Mouse (Mus musculus) urinary bladder, postnatal 36 days (tissue): Measurements from ENCODE around the gene Laptm4a.
"Not testable (repeated sequence)": the region's sequence is repeated elsewhere in the genome, so short reads cannot be mapped to it uniquely, and the experiment has no call there.

Source experiments
- DNase-seq, 2 experiments: peaks; one replicate each; pipeline ENCODE4 v3.0.0; 2022; ENCODE audit warnings: low spot score in 2 of 2, mixed read lengths in 1 of 2

The Laptm4a gene

GRCm38 (mm10) chr12:8902479-8902878 lies 19.0 kb upstream of the Laptm4a start:
- no peak for DNase-seq

- DNase-seq, result peak in 1 of 2 experiments; percentile 47
These were observed 8.4 kb upstream of the Laptm4a start for GRCm38 (mm10) chr12:8912860-8913685.

GRCm38 (mm10) chr12:8913701-8914340 lies 7.6 kb upstream of the Laptm4a start:
- DNase-seq, result no peak

DNA sequence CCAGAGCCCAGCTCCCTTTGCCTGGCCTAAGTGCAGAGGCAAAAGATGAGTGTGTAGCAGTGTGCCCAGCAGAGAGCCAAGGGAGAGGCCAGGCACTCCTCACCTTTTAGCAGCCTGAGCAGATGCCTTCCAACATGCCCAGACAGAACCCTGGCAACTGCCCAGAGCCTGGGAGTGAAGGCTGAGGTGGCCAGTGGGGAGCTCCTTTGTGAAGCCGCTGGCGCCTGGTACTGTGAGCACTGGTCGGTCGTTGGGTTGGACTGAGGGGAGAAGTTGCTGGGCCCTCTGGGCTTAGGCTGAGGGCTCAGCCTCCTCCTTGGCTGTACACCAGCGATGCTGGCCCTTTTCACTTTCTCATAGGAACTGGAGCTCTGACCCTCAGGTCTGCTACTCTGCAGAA lies 5.1 kb upstream of the Laptm4a start:
- peak; percentile 85 to 87 for DNase-seq

- no peak for DNase-seq
These were observed 2.2 kb upstream of the Laptm4a start for GRCm38 (mm10) chr12:8919231-8919630.

- DNase-seq, result no peak
These were observed 469 bp upstream of the Laptm4a start for GRCm38 (mm10) chr12:8920996-8921393.

DNA sequence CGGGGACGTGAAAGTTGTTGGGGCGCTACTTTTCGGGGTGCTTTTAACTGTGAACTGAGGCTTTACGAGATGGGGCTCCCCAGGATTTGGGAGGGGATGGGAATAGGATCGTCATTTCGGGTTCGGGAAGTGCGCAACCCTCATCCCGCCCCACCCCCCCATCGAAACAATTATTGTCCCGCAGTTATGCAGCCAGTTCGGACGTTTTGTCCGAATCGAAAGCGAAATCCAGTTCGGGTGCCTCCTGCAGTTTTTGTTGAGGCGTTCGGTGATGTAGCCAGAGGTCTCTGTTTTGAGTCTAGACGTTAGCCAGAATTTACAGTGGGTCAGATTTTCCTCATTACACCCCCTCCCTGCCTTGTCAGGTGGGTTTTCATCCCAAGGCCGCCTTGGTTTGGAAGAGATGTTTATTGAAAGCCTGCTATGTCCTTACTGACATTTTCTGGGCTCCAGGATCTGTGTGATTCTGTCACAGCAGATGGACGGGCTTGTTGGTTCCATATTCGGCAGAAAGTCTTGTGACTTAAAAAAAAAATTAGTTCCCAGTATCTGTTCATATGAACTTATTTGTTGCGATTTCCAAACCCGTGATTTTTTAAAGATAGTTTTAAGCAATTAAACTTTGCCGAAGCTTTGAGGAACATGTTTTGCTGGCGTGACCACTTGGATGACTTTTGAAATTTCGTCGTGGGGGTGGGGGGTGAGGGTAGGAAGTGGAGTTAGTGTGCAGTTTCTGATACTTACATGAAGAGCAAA lies 1.1 kb downstream of the Laptm4a start:
- peak in 1 of 2 experiments; percentile 44 for DNase-seq

DNA sequence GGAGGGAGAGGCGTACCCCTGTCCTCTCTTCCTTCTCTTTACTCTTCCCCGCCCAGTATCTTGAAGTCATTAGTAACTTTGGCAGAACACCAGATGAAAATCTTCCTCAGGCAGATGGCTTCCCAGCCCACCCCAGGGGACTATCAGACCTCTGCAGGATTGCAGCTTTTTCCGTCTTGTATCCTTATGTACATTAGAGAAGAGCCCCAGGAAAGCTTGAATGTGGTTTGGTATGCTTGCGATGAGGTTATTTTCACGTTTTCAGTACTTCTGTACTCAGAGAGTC lies 1.6 kb downstream of the Laptm4a start:
- no peak for DNase-seq

- no peak for DNase-seq
These were observed 2.1 kb downstream of the Laptm4a start for GRCm38 (mm10) chr12:8923603-8924002.

DNA sequence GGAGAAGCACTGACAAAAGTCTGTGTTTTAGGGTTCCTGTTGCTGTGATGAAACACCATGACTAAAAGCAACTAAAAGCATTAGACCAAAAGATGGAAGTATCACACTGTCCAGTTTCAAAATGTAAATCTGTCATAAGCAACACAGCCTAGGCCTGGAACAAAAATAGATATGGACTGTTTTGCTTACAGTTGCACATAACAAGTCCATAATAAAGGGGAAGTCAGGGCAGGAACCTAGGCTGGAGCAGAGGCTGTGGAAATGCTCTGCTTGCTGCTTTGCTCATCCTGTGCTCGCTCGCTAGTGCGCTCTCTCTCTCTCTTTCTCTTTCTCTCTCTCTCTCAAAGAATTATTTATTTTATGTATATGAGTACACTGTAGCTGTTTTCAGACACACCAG lies 6.2 kb downstream of the Laptm4a start:
- no peak for DNase-seq

DNA sequence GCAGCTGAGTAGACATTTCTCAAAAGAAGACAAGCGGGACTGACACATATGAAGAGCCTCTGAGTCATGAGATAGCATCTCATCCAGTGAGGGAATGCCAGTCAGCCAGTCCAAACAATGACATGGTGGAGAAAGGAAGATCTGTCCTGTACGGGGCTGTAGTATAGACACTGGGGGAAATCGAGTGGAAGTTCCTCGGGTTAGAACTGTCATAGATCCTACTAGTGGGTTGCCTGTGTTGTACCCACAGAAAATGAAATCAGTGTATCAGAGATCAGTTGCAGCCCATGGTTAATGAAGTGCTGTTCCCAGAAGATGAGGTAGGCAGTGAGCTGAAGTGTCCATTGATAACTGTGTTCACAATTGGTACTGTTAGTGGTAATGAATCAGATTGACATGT lies 7.3 kb downstream of the Laptm4a start:
- no peak for DNase-seq

DNA sequence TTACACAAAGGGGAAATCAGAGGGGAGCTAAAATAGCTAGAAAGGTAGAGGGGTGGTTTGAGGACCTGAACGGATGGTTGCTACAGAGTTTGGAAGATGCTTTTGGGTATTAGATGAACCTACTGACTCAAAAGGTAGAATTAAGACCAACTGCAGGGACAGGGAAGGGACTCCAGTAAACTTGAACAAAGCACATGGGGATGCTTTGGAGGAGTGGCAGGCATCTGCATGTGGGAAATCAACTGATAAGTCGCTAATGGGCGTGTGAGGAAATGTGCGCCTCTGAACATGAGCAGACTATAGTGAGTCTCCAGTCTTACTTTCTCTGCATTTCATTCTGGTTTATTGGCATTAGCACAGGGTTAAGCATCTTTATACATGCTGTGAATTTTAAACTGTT lies 9.6 kb downstream of the Laptm4a start:
- DNase-seq, result no peak

DNA sequence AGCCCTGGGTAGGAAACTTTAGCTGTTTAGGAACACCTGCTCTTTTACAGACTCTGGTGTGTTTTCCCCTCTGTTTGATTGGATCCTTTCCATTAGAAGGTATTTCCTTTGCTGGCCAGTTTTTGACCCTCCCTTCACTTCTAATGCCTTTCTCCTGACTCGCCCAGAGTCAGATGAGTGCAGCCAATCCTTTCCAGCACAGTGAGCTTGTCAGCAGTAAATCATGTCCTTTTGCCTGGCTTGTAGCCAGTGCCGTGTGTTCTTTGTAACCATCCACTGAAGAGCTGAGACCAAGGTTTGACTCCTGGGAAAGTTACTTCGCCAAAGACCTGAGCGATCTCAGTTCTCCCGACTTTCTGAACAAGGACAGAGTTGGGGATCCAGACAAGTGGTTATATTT lies 13.9 kb downstream of the Laptm4a start:
- peak; percentile 48 to 53 for DNase-seq

DNA sequence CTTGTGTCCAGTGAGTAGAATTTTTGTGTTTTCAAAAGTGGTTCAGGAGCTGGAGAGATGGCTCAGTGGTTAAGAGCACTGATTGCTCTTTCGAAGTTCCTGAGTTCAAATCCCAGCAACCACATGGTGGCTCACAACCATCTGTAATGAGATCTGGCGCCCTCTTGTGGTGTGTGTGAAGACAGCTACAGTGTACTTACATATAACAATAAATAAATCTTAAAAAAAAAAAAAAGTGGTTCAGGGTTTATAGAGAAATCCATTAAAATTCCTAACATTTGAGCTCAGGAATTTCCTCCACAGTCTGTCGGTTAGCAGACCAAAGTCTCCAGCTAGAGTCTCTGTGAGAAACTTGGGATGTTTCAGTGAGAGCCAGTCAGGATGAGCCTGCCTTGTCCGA lies 14.7 kb downstream of the Laptm4a start:
- DNase-seq, result not testable (repeated sequence)

DNA sequence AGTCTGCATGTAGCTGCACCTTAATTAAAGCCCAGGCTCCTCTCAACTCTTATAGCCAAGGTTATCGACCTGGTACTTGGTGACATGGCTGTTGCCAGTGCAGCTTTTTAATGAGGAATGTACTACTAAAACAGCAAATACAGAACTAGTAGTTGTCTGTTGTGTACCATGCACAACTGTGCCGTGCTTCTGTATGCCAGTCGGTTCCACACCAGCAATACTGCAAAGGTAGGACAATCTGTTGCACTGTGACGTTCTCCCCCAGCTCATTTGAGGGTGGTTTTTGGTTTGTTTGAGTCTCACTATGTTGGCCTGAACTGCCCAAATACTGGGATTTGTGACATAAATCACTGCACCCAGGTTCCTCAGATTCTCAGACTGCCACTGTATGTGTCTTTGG lies 18.0 kb downstream of the Laptm4a start:
- no peak for DNase-seq

DNA sequence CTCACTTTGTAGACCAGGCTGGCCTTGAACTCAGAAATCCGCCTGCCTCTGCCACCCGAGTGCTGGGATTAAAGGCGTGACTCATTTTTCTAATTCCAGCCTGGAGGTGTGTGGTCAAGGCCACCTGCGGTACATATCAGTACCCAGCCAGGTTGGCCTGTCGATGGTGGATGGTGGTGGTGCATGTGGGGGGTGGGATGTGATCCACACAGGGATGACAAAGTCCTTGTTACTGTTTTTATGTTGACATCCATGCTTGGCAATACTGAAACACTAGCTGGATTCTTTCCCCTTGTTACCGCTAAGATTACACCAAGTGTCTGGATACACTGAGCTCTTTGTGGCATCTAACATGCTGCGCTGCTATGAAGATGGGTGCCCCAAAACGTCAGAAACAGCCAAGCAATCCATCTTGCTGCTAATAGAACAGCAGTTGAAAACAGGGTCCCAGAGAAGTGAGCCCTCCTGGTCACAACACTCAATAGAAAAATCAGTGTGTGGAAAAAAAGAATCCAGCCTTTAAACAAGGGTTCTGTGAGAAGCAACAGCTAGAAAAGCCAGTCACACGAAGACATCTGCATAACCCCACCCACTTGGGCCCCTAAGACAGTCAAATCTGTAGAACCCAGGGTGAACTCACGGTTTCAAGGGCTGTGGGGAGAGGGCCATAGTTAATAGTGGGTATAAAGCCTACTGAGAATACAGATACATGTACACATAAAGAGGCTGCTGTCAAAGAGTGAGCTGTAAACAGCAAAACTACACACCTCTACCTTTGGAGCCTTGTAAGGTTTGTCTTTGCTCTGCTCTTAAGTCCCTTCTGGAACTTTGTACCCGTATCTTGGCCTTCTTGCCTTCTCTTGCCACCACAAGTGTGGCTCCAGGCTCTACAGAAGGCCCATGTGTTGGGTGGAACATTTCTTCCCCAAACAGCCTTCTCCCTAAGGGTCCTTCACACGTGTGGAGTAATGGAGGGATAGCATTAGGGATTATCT lies 18.8 kb downstream of the Laptm4a start:
- no peak for DNase-seq

DNA sequence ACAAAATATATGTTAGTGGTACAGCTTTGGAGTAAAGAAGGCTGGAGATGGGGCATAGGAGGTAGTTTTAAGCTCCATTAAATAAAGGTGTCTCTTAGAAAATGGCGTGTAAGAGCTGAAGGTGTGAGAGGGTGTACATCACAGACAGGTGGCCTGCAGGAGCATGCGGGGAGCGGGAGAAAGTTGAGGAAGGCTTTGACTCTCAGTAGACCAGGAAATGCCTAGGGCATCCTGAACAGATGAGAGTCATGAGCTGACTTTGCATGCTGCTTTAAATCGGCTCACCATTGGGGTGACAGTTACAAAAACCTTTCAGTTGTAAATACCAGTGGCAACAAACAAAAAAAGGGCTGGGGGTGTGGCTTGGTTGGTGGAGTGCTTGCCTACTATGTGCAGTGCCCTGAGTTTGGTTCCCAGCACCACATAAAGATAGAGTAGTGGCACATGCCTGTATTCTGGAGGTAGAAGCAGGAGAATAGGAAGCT lies 19.7 kb downstream of the Laptm4a start:
- DNase-seq, result no peak

DNA sequence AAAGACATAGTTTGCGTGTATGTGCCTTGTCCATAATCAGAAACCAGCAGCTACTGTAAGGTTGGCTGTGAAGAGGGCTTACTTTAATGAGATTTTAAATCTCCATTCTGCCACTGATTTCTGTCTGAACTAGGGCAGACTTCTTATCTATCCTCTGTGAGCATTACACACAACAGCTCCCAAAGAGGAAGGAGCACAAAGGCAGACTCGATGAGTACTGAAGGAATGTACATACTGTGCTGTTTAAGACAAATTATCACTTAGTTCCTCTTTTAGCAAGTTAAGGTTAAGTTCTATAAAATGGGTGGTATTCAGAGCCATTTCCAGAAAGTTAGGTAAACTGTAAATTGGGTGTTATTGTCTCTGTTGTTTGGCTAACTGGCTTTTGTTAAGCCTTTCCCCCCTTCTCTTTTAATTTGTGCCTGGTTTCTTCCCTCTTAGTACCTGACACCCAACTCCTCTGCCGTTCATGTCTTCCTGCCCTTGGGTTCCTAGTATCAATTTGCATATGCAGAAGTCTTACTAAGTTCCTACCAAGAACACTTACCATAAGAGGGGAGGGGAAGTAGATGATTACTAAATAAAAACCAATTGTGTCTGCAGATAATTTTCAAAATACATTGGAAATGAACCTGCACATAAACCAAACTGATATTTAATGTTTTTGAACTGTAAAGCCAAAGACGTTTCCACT lies 20.4 kb downstream of the Laptm4a start:
- DNase-seq, result no peak

- no peak for DNase-seq
These were observed 25.7 kb downstream of the Laptm4a start for GRCm38 (mm10) chr12:8947163-8947562.

GRCm38 (mm10) chr12:8947714-8948464 lies 26.4 kb downstream of the Laptm4a start, which contains the start of gene Matn3:
Gene Matn3, plus strand, starts transcription at chr12:8947929.
- DNase-seq, result peak; percentile 50 to 76
